Comparison of ENCODE assay signal across 13 mouse cellular contexts in the genomic region with DNA sequence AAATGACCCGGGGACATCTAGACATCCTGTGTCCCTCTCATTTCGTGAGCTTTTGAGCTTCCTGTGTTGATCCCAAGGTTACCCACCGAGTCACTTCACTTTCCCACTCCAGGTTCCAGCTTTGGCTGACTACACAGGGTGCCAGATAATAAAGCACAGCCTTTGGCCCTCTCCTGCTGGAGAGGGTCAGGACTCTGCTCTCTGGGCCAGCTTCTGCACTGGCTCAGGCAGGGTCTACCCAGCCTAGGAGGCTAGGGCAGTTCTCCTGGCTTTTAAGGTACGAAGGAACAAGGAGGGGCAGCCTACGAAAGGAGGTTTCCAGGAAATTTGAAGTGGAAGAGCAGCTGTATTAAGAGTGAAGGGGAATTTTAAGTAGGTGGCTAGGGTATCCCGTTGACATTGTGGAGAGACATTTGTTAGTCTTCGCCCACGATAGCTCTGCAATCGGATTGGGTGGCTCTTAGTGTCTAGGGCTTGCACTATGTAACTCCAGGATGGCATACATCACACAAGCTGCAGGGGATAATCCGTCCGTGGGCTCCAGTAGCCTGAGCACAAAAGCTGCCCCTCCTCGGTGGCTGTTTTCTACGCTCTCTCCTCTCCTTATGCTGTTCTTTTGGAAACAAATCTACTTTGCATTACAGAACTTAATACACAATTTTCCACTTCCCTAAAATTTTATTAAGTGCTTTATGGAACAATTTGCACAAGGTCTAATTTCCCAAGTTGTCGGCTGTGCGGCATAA.
"Had no signal": no experiment of that assay in that cellular context is flagged by ENCODE, and none has a peak within 500 bp of the region (broad histone marks: within the 10 kb centered on the region; RNA-seq: fewer than 3 reads in every experiment).

No protein-coding gene starts in this region.

- H3K9ac ChIP-seq: limb, embryonic 15.5 days; liver, embryonic 12.5 days; lung, embryonic 15.5 days; neural tube, embryonic 13.5 days; stomach, embryonic 15.5 days had no signal

- H3K9me3 ChIP-seq: limb, embryonic 15.5 days; liver, embryonic 12.5 days; lung, embryonic 15.5 days; midbrain, embryonic 10.5 days; stomach, embryonic 15.5 days had no signal

- H3K4me1 ChIP-seq: liver, embryonic 12.5 days; stomach, embryonic 15.5 days had no signal

- H3K36me3 ChIP-seq: limb, embryonic 15.5 days; liver, embryonic 12.5 days; lung, embryonic 15.5 days; midbrain, embryonic 10.5 days; neural tube, embryonic 13.5 days; stomach, embryonic 15.5 days had no signal

- ATAC-seq: liver, embryonic 12.5 days had no signal

- DNase-seq: kidney, adult 18-20 months; kidney, postnatal 14 days; midbrain, embryonic 14.5 days; right cerebral cortex, postnatal 14 days; thymus, adult 2 months; thymus, postnatal 25 days had no signal

- H3K27me3 ChIP-seq: limb, embryonic 15.5 days; liver, embryonic 12.5 days; lung, embryonic 15.5 days; neural tube, embryonic 13.5 days; stomach, embryonic 15.5 days had no signal

- H3K4me2 ChIP-seq: limb, embryonic 15.5 days; liver, embryonic 12.5 days; lung, embryonic 15.5 days; neural tube, embryonic 13.5 days; stomach, embryonic 15.5 days had no signal

- H3K27ac ChIP-seq: limb, embryonic 15.5 days; liver, embryonic 12.5 days; lung, embryonic 15.5 days; midbrain, embryonic 10.5 days; neural tube, embryonic 13.5 days; stomach, embryonic 15.5 days had no signal

- H3K4me3 ChIP-seq: limb, embryonic 15.5 days; liver, embryonic 12.5 days; lung, embryonic 15.5 days; midbrain, embryonic 10.5 days; myocyte; neural tube, embryonic 13.5 days; stomach, embryonic 15.5 days had no signal
